Mouse (Mus musculus): Measurements from ENCODE around the gene Hist1h3g. TPM values are rescaled to one million over a fixed set of nuclear protein-coding genes. Genes with fewer than 3 reads are reported as not detected.

The Hist1h3g gene
- total and polyA plus RNA-seq, 2 experiments from 2014 or later, result 2.4 to 709 TPM

- Histone ChIP-seq H3K9ac (replicated peaks; ENCODE audit: low read depth, low read length) (peak overlapping the region; percentile 53; the same call in 1 of the 2 replicates), H3K9me3 (replicated peaks; ENCODE audit: control insufficient read depth, low read length) (no peaks in the 10 kb centered on the region), H3K4me1 (ENCODE audit: control insufficient read depth, insufficient read depth) (0 out of 2 replicates have a peak, but pooled peaks cover 16% of the 10 kb centered on the region), H3K4me3 (ENCODE audit: low read depth, low read length) (no peak overlapping the region), H3K36me3 (replicated peaks; ENCODE audit: control insufficient read depth, insufficient read depth, low read length) (no peaks in the 10 kb centered on the region), H3K27ac (ENCODE audit: low read depth) (peak overlapping the region; percentile 66; the same call in 1 of the 2 replicates), H3K4me2 (ENCODE audit: low read depth, low read length) (peak overlapping the region; percentile 53), H3K27me3 (ENCODE audit: control insufficient read depth, insufficient read depth, low read length) (no peaks in the 10 kb centered on the region)
- DNase-seq (ENCODE audit: low spot score), result no peak
- WGBS, result 59% methylated on average over 6 of the region's 6 CpGs
- ATAC-seq (ENCODE audit: insufficient read depth, low read depth), result no peak
- no peak for TF ChIP-seq EP300 (IDR thresholded peaks at IDR 0.05; ENCODE audit: low read depth)
- TF ChIP-seq CTCF (IDR thresholded peaks at IDR 0.05; ENCODE audit: low read depth), result no peak
Measured at GRCm38 (mm10) chr13:23576906-23577639, 41.9 kb downstream of the Hist1h3g start.

GRCm38 (mm10) chr13:23577835-23578234, 42.6 kb downstream of the Hist1h3g start:
- no peak for ATAC-seq (ENCODE audit: insufficient read depth, low read depth)
- Histone ChIP-seq H3K9ac (replicated peaks; ENCODE audit: low read depth, low read length) (no peak overlapping the region), H3K27me3 (ENCODE audit: control insufficient read depth, insufficient read depth, low read length) (no peaks in the 10 kb centered on the region), H3K27ac (ENCODE audit: low read depth) (no peak overlapping the region), H3K4me3 (ENCODE audit: low read depth, low read length) (no peak overlapping the region), H3K9me3 (replicated peaks; ENCODE audit: control insufficient read depth, low read length) (no peaks in the 10 kb centered on the region), H3K36me3 (replicated peaks; ENCODE audit: control insufficient read depth, insufficient read depth, low read length) (no peaks in the 10 kb centered on the region), H3K4me1 (ENCODE audit: control insufficient read depth, insufficient read depth) (peaks cover 17% of the 10 kb centered on the region; the same call in 1 of the 2 replicates), H3K4me2 (ENCODE audit: low read depth, low read length) (no peak overlapping the region)
- 91% methylated on average over 1 of the region's 1 CpGs for WGBS
- no peak for TF ChIP-seq EP300 (IDR thresholded peaks at IDR 0.05; ENCODE audit: low read depth)
- no peak for TF ChIP-seq CTCF (IDR thresholded peaks at IDR 0.05; ENCODE audit: low read depth)
- no peak for DNase-seq (ENCODE audit: low spot score)

- peak within 1 kb of the TSS; percentile 57 for H3K4me2 ChIP-seq (ENCODE audit: low read depth, low read length)
- H3K4me1 ChIP-seq (ENCODE audit: control insufficient read depth, insufficient read depth), result peaks cover 22% of the 10 kb centered on the region; the same call in 1 of the 2 replicates
- H3K36me3 ChIP-seq (replicated peaks; ENCODE audit: control insufficient read depth, insufficient read depth, low read length), result no peaks in the 10 kb centered on the region
- ATAC-seq (ENCODE audit: insufficient read depth, low read depth) (peak; percentile 84), DNase-seq (ENCODE audit: low spot score) (peak; percentile 94)
- H3K4me3 ChIP-seq (ENCODE audit: low read depth, low read length), result peak within 1 kb of the TSS; percentile 35
- H3K9ac ChIP-seq (replicated peaks; ENCODE audit: low read depth, low read length), result peak within 1 kb of the TSS; percentile 32; the same call in 1 of the 2 replicates
- H3K27me3 ChIP-seq (ENCODE audit: control insufficient read depth, insufficient read depth, low read length), result no peaks in the 10 kb centered on the region
- no peaks in the 10 kb centered on the region for H3K9me3 ChIP-seq (replicated peaks; ENCODE audit: control insufficient read depth, low read length)
- TF ChIP-seq EP300 (IDR thresholded peaks at IDR 0.05; ENCODE audit: low read depth), result peak; percentile 96
- no peak for TF ChIP-seq CTCF (IDR thresholded peaks at IDR 0.05; ENCODE audit: low read depth)
- H3K27ac ChIP-seq (ENCODE audit: low read depth), result peak within 1 kb of the TSS; percentile 63
- WGBS, result under 1% methylated on average over 43 of the region's 43 CpGs
Measured at GRCm38 (mm10) chr13:23581408-23582218, 46.4 kb downstream of the Hist1h3g start, which contains the start of gene Hist1h4d. Hist1h4d (plus strand) TSS chr13:23581598.

GRCm38 (mm10) chr13:23582219-23583056, 47.2 kb downstream of the Hist1h3g start:
- DNase-seq (ENCODE audit: low spot score) (no peak), ATAC-seq (ENCODE audit: insufficient read depth, low read depth) (no peak)
- Histone ChIP-seq H3K27me3 (ENCODE audit: control insufficient read depth, insufficient read depth, low read length) (no peaks in the 10 kb centered on the region), H3K4me3 (ENCODE audit: low read depth, low read length) (peak overlapping the region; percentile 35), H3K4me2 (ENCODE audit: low read depth, low read length) (peak overlapping the region; percentile 57), H3K36me3 (replicated peaks; ENCODE audit: control insufficient read depth, insufficient read depth, low read length) (no peaks in the 10 kb centered on the region), H3K9ac (replicated peaks; ENCODE audit: low read depth, low read length) (peak overlapping the region; percentile 32; the same call in 1 of the 2 replicates), H3K4me1 (ENCODE audit: control insufficient read depth, insufficient read depth) (peaks cover 24% of the 10 kb centered on the region; the same call in 1 of the 2 replicates), H3K27ac (ENCODE audit: low read depth) (peak overlapping the region; percentile 63), H3K9me3 (replicated peaks; ENCODE audit: control insufficient read depth, low read length) (no peaks in the 10 kb centered on the region)
- WGBS, result 29% methylated on average over 6 of the region's 6 CpGs
- TF ChIP-seq CTCF (IDR thresholded peaks at IDR 0.05; ENCODE audit: low read depth), result no peak
- TF ChIP-seq EP300 (IDR thresholded peaks at IDR 0.05; ENCODE audit: low read depth), result no peak
